Mouse (Mus musculus): ENCODE measurements around the gene Camk1g.

Camk1g gene

DNA sequence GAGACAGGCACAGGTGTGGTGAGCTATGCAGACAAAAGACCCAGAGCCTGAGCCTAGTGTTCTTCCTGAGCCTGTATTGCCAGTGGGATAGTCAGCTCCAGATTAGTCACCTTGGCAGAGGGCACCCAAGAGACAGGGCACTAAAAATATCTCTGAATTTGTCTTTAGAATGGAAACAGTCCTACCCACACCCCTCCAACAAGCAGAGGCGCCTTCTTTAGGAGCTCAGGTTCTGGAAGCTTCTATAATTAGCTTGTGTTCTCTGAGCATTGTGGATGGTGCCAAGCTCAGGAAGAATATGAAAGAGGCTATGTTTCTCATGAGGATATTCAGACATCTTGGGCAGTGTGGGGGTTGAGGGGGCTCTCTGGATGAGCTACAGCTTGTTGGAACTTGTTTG lies 37.4 kb downstream of the Camk1g start:
- no peak for DNase-seq (ENCODE audit: low read depth, low spot score)

DNA sequence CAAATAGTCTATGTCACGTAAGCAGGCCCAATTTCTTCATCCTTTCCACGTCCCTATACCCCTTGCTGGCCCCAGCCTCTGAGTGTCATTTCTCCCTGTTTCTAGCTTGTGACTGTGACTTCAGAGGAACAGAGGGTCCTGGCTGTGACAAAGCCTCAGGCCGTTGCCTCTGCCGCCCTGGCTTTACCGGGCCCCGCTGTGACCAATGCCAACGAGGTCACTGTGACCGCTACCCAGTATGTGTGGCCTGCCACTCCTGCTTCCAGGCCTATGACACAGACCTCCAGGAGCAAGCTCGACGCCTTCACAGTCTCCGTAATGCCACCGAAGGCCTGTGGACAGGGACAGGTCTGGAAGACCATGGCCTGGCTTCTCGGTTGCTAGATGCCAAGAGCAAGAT lies 38.1 kb downstream of the Camk1g start:
- DNase-seq (ENCODE audit: low read depth, low spot score), result no peak

DNA sequence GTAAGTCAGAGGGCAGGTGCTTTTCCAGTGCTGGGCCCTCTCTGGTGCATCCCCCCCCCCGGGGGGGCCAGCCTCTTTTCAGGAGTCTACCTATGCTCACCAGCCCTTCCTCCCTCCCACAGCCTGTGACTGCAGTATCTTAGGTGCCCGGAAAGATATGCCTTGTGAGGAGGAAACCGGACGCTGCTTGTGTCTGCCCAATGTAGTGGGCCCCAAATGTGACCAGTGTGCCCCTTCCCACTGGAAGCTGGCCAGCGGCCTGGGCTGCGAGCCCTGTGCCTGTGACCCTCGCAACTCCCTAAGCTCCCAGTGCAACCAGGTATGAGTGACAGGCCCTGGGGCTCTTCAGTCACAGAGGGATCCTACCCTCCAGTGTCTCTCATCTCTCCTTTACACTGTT lies 39.5 kb downstream of the Camk1g start:
- no peak for DNase-seq (ENCODE audit: low read depth, low spot score)

DNA sequence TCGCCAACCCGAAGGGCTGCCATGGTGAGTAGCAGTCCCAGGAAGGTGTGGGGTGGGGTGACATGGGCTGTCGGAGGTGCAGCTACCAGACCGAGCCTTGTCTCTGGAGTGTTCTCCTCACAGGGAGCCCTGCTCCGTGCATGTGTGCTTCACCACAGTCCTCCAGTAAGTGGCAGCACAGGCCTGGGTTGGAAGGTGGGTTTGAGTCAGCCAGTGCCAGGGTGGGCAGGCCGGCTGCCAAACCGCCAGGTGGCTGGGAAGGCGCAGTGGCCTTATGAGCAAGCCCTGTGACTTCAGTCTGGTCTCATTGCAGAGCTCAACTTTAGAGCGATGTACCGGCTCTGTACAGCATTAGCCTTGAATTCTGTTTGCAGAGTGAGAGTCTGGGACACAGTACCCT lies 39.9 kb downstream of the Camk1g start:
- DNase-seq (ENCODE audit: low read depth, low spot score), result peak; percentile 7

DNA sequence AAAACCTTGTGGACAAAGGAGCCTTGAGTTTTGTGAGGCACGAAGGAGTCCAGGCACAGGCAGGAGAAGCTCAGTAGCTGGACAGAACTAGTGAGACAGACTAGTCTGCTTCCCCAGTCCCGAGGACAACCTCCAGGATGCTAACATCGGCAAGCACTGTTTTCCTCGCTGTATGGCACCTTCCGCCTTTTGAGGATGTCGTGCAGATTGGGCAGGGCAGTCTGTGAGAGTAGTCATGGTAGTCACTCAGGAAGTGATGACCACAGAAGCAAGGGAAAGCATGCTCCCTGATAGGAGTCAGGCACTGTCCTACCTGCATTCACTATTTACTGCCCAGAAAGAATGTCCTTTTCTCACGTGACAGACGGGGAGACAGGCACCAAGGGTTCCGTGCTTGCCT lies 40.5 kb downstream of the Camk1g start:
- no peak for DNase-seq (ENCODE audit: low read depth, low spot score)

DNA sequence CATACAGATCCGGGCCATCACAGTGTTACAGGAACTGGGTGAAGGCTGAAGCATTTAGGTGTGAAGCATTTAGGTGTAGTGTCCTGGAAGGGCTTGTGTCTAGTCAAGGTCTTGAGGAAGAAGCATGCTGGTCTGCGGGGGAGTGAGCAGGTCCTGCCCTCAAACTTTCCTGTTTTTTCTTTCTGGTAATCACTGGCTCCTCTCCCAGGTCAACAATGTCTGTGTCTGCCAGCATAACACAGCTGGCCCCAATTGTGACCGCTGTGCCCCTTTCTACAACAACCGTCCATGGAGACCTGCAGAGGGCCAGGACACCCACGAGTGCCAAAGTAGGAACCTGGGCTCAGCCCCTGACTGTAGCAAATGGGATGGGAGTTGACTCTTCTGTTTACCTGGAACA lies 42.4 kb downstream of the Camk1g start:
- no peak for DNase-seq (ENCODE audit: low read depth, low spot score)

DNA sequence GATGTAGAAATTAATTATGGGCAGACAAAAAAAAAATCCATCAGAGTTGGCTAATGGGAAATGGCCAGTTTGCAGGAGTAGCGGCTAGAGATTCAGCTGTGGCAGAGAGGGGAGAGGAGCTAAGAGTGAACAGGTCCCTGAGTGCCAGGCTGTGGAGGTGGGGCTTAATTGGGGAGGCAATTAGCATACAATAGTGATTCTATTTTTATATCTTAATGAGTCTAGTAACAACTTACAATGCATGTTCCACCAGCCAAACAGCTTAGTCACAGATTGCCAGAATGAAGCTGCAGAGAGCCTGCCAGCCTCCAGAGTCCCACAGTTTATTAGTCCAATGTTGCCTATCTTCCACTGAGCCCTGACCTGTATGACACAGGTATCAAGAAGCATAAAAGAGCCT lies 42.9 kb downstream of the Camk1g start:
- DNase-seq (ENCODE audit: low read depth, low spot score), result no peak

DNA sequence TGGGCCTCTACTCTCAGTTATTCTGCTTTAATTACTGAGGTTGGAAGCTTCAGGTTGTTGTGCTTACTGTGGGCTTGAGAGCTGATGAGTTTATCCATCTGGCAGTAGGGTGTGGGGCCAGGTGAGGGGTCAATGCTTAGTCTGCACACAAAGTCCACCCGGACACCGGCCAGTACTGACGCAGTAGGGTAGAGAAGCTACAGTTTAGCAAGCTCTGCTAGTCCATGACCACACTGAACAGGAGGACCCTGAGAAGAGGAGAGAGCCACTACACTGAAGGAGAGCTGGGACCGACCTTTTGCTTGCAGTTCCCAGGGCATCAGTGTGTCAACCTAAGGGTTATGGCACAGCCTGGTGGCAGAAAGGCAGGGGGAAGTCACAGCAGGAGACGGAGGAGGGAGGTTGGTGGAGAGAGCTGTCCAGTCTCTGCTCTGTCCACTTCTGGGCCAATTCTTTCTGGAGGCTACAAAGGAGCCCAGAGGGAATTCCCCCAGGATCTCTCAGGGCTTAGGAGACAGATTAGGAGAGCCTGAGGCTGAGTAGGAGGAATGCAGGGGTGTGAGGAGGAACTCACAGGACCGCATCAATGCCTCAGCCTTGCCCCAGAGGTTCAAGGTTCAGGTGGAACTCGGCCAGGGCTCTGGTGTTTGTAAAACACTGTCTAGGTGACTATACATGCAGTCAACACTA lies 43.5 kb downstream of the Camk1g start:
- no peak for DNase-seq (ENCODE audit: low read depth, low spot score)

DNA sequence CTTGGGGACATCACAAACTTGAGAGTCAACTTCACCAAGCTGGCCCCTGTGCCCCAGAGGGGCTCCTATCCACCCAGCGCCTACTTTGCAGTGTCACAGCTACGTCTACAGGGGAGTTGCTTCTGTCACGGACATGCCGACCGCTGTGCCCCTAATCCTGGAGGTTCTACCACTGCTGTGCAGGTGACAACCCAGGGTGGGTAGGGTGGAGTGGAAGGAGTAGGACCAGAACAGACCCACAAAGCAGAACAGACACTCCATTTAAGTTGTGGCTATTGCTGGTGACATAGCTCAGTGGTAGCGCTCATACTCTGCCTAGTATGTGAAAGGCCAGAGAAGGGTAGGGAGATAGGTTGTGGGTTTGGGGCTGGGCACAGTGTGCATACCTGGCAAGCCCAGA lies 44.2 kb downstream of the Camk1g start:
- no peak for DNase-seq (ENCODE audit: low read depth, low spot score)

DNA sequence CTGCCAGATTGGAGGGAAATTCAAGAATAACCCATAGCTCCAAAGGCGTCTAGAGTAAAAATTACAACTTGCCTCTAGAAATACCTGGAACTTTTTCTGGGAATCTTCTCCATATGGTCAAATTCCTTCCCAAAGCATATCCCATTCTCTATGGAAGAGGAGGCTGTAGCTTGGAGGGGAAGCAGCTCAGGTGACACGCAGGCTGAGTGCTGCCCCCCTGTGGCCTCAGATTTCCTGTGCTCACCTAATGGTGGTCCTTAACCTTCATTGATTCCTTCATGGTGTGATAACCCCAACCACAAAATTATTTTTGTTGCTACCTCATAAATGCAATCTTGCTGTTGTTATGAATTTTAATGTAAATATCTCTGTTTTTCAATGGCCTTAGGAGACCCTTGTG lies 45.9 kb downstream of the Camk1g start:
- DNase-seq (ENCODE audit: low read depth, low spot score), result no peak

DNA sequence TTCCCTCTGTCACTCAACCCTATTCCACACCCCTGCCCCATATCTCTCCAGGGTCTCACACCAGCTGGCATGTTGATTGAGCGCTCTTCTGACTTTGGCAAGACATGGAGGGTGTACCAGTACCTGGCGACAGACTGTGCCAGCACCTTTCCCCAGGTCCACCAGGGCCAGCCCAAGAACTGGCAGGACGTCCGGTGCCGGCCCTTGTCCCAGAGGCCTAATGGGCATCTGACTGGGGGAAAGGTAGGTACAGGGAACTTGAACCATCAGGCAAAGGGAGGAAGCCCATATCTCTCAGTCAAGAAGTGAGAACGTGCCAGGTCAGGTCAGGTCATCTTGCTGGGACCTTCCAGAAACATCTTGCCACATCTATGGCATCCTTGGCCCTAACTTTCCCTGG lies 46.4 kb downstream of the Camk1g start:
- DNase-seq (ENCODE audit: low read depth, low spot score), result no peak

DNA sequence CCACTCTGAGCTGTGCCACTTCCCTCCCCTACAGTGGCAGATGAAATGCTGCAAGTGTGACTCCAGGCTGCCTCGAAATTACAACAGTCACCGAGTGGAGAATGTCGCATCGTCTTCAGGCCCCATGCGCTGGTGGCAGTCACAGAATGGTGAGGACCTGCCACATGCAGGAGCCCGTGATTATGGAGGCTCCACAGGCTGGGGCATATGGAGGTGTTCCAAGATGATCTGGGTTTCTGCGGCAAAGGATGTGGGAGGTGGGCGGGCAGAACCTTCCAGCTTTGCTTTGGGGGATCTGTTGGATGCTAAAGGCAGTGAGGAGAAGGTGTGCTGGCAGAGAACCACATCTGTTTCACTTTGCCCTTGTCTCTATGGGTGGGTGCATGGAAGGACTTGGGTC lies 49.7 kb downstream of the Camk1g start:
- no peak for DNase-seq (ENCODE audit: low read depth, low spot score)

DNA sequence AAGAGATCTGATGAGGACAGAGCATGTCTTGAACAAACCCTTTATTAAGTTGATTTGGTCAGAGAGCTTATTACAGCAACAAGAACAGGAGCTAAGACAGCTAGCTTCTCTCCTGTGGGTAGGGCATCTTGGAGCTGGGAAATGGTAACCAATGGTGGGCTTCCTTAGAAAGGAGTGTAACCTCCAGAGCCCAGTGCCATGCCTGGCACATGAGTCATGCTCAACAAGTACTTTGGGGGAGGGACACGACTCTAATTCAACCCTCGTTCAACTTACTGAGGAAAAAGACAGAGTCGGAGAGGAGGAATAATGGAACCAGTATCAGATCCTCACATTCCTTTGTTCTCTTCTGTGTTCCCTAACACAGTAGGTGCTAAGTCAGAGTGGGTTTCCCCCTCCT lies 50.4 kb downstream of the Camk1g start:
- no peak for DNase-seq (ENCODE audit: low read depth, low spot score)

DNA sequence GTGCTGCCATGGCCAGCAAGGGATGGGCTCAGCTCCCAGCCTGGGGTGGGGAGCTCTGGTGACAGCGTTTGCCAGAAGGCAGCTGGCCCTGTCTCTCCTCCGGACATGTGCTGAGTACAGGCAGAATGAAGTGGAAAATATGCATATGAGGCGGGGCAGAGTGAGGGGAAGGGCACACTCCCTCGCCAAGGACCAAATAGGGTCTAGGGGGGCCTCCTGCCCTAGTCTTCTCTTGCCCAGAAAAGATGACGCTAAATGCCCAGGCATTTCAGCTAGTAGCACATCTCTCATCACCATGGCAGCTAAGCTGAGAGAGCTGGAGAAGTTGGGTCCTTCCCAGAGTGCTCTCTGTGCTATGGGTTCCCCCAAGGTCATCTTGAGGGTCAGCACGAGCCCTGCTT lies 52.9 kb downstream of the Camk1g start:
- no peak for DNase-seq (ENCODE audit: low read depth, low spot score)

DNA sequence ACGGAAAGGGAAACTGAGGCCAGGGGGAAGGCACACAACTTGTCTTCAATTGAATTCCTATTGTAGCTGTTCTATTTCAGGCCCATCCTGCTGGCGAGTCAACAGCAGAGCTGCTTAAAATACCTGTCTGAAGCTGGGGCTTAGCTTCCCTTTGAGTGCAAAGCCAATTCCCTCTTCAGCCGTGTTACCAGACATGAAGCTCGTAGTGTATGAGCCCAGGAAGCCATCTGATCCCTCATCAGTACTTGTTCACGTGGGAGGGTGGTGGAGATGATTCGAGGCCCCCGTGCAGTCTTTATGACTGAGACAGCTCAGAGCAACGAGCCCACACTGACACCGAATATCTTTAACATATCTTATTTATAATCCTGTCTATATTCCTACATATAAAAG lies 53.7 kb downstream of the Camk1g start:
- DNase-seq (ENCODE audit: low read depth, low spot score), result no peak

DNA sequence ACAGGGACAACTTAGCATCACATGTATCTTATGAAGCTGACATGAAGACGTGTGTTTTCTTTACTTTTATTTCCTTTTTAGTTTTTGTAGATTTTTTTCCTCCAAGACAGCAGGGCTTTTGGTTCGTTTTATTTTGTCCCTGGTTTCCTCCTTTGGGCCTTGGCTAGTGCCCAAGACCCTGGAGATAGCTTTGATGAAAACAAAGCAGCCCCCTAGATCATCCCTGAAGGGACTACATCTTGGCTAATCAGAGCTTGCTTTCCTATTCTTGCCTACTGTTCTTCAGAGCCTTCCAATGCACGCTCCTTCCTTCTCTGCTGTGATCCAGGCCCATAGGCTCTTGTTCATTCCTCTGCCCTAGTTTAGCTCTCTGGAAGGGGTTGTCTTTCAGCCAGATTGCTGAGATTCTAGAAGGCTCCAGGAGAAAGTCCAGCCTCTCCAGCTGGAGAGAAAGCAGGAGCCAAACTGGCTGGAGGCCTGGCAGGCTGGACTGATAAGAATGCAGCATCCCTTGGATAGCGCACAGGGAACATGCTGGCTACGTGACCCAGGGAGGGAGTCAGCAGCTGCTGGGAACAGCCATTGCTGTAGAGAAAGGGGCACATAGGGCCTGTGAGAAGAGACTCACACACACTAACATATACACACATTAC lies 54.3 kb downstream of the Camk1g start:
- DNase-seq (ENCODE audit: low read depth, low spot score), result no peak

DNA sequence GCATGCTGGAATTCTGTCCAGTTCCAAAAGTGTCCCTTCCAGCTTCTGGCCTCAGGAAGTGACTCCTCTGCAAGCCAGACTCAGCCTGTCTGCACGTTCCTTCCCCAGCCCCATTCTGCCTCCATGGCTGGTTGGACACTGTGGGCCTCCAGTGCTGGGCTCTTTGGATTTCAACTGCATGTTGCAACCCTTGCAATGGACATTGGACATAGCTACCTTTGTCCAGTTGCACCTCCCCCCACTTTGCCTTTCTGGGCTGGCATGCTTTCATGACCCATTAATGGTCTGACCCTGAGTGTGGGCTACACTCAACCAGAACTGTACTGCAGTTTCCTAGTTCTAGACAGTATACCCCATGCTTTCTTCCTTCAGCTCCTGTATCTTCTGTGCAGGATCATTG lies 58.5 kb downstream of the Camk1g start:
- DNase-seq (ENCODE audit: low read depth, low spot score), result no peak

DNA sequence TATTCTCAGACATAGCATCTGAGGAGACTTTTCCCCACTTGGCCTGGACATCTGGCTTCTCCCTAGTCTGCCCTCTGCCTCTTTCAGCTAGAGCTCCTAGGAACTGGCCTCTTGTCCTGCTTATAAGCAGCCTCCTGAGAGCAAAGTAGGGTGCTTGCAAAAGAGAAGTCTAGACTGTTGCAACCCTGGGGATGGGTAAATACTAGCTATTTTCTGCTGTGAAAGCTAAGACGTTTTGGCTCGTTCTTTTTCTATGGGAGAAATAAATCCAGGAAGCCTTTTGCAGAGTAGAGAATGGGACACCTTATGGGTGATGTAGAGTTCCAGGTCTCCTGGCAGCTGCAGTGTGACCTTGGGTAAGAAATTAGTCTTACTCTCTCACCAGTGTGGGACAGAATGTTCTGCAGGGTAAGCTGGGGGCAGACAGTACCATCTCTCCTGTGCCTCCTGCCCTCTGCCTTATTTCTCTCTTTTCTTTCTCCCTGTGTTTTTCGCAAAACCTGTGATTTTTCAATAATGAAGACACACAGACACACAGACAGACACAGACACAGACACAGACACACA lies 59.5 kb downstream of the Camk1g start:
- no peak for DNase-seq (ENCODE audit: low read depth, low spot score)

DNA sequence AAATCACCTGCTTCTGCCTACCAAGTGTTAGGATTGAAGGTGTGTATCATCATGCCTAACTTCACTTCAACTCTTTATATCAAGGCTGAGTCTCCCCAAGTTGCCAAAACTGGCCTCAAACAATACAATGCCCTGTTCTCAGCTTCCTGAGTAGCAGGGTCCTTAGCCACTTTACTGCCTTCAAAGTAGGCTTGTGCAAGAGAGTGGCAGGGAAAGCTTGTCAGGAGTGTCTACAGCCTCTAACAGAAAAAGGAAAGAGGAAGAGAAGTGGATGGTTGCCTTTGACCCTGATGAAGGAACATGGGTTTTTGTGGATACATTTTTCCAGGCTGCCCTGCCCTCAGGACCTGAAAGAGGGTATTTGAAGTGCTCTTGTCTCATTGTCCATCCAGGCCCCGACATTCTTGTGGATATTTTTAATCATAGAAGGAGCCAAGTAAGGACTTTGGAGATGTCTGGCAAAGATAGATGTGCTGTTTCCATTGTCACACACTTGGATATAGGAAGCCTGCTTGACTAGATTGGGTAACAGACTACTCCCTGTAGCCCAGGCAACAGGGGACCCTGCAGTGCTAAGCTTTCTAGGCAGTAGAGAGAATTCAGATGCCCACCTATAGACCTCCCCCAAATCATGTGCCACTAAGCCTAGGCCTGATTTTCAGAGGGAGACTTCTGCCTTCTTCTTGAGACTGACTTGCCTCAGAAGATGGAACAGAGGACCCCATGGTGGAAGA lies 60.1 kb downstream of the Camk1g start:
- DNase-seq (ENCODE audit: low read depth, low spot score), result no peak

DNA sequence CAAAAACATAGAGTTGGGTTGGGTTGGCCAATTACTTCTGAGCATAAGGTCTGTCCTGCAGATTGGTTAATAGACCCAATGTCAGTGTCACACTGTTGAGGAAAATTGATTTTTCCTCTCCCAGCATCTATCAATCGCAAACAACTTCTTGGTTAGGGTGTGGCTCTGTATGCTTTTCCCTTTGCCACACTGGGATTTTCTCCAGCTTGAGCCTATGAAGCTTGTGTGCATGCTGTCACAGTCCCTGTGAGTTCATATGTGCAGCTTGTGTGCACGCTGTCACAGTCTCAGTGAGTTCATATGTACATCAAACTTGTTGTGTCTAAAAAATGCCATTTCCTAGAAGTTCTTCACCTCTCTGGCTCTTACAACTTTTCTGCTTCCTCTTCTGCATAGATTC lies 63.3 kb downstream of the Camk1g start:
- DNase-seq (ENCODE audit: low read depth, low spot score), result no peak

DNA sequence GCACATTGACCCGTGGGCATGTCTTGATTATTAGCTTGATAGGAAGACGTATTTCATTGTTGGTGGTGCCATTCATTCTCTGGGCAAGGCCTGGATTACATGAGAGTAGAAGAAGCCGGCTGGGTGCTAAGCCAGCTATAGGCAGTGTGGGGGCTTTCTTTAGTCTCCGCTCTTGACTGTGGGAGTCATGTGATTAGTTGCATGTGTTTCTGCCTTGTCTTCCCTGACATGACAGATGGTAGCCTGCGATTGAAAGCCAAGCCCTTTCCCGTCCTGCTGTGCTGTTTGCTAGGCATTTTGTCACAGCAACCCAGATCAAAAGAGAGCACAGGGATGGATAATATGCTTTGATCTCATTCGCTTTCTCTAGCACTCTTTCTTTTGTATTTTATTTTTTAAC lies 64.7 kb downstream of the Camk1g start:
- DNase-seq (ENCODE audit: low read depth, low spot score), result no peak

DNA sequence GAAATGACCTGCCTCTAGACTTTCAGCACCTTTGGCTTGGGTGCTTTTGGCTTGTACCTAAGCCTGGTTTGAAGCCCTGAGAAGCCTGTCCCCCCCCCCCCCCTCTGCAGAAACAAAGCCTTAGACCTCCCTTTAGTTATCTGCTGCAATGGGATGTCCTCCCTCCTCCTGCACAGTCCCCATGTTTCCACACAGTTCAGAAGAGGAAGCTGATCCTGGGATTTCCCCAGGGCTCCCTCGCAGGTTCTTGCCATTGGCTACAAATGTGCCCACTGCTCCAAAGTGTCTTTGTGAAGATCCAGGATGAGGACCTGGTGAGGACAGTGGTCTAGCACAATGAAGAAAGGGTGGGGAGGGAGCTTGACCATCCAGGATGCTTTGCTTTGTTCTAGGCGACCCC lies 67.0 kb downstream of the Camk1g start:
- no peak for DNase-seq (ENCODE audit: low read depth, low spot score)

DNA sequence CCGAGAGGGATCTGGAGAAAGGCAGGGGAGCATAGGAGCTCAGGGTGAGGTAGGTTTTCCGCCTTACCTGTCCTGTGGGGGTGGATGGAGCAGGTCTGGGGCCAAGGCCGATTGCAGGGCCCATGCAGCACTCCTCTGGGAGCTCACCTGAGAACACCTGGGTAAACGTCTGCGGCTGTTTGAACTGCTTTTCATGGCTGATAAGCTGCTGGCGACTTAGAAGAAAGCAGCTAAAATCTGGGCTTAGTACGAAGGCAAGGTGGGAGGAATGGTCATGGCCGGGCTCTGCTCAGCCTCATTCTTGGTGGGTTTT lies 68.0 kb downstream of the Camk1g start:
- no peak for DNase-seq (ENCODE audit: low read depth, low spot score)

All from WW6 (cell line).